24 mouse cellular contexts compared by ENCODE assay signal in genomic region chr5:101847323-101847722, GRCm38 (mm10).
DNase-seq lines count a peak whose midpoint lies in the region; ATAC-seq and TF ChIP-seq lines count a peak whose summit lies in the region.
"Had no signal": no experiment of that assay in that cellular context is flagged by ENCODE, and none has a peak within 500 bp of the region (broad histone marks: within the 10 kb centered on the region; RNA-seq: fewer than 3 reads in every experiment).

No protein-coding gene starts in this region.

- no peak for TF ChIP-seq POLR2A in ES-Bruce4 (IDR thresholded peaks at IDR 0.05; ENCODE audit: insufficient read depth, low read length)

- 91% methylated on average over 7 of the region's 7 CpGs for WGBS in hindbrain, postnatal 0 days
- WGBS in hindbrain, embryonic 12.5 days, result 88% methylated on average over 6 of the region's 7 CpGs
- 79% methylated on average over 7 of the region's 7 CpGs for WGBS in intestine, postnatal 0 days
- WGBS in forebrain, embryonic 10.5 days, result 86% methylated on average over 7 of the region's 7 CpGs
- WGBS in kidney, embryonic 15.5 days, result 85% methylated on average over 7 of the region's 7 CpGs

- no peak overlapping the region for H3K4me2 ChIP-seq in hindbrain, postnatal 0 days (ENCODE audit: low read depth, low read length)
- no peak overlapping the region for H3K4me2 ChIP-seq in hindbrain, embryonic 12.5 days (replicated peaks)
- H3K4me2 ChIP-seq in intestine, postnatal 0 days (replicated peaks; ENCODE audit: low read depth), result no peak overlapping the region
- H3K4me2 ChIP-seq in kidney, embryonic 15.5 days, result no peak overlapping the region
- H3K4me2 ChIP-seq: embryonic facial prominence, embryonic 15.5 days; forebrain, embryonic 15.5 days; heart, embryonic 13.5 days; hindbrain, embryonic 13.5 days had no signal

- no peak for TF ChIP-seq CTCF in hindbrain, postnatal 0 days (IDR thresholded peaks at IDR 0.05; ENCODE audit: low read depth)
- TF ChIP-seq CTCF in ES-Bruce4 (IDR thresholded peaks at IDR 0.05; ENCODE audit: low read depth, low read length), result no peak
- no peak for TF ChIP-seq CTCF in intestine, postnatal 0 days (IDR thresholded peaks at IDR 0.05; ENCODE audit: low read depth)

- H3K27me3 ChIP-seq in hindbrain, postnatal 0 days (ENCODE audit: insufficient read depth, low read length), result no peaks in the 10 kb centered on the region
- no peaks in the 10 kb centered on the region for H3K27me3 ChIP-seq in hindbrain, embryonic 12.5 days
- no peaks in the 10 kb centered on the region for H3K27me3 ChIP-seq in ES-Bruce4 (ENCODE audit: control insufficient read depth, insufficient read depth, low read length, poor library complexity, severe bottlenecking)
- no peaks in the 10 kb centered on the region for H3K27me3 ChIP-seq in intestine, postnatal 0 days (replicated peaks; ENCODE audit: control insufficient read depth, insufficient read depth, low read length)
- H3K27me3 ChIP-seq in forebrain, embryonic 10.5 days (ENCODE audit: poor library complexity, severe bottlenecking), result no peaks in the 10 kb centered on the region
- no peaks in the 10 kb centered on the region for H3K27me3 ChIP-seq in kidney, embryonic 15.5 days
- H3K27me3 ChIP-seq: CH12.LX; embryonic facial prominence, embryonic 15.5 days; forebrain, embryonic 15.5 days; heart, embryonic 13.5 days; hindbrain, embryonic 13.5 days; Patski had no signal

- peak; percentile 80 for TF ChIP-seq EP300 in ES-Bruce4 (IDR thresholded peaks at IDR 0.05; ENCODE audit: insufficient read depth, low read depth, low read length)

- intact Hi-C loops in heart, postnatal 14 days (cut with DNase I), result no loop called here

- H3K4me1 ChIP-seq in hindbrain, postnatal 0 days (ENCODE audit: insufficient read depth, low read length), result no peaks in the 10 kb centered on the region
- no peaks in the 10 kb centered on the region for H3K4me1 ChIP-seq in hindbrain, embryonic 12.5 days
- peaks cover 17% of the 10 kb centered on the region for H3K4me1 ChIP-seq in ES-Bruce4 (ENCODE audit: control insufficient read depth, insufficient read depth, low read length)
- no peaks in the 10 kb centered on the region for H3K4me1 ChIP-seq in intestine, postnatal 0 days (replicated peaks; ENCODE audit: control insufficient read depth, insufficient read depth, low read length)
- no peaks in the 10 kb centered on the region for H3K4me1 ChIP-seq in forebrain, embryonic 10.5 days
- no peaks in the 10 kb centered on the region for H3K4me1 ChIP-seq in kidney, embryonic 15.5 days
- H3K4me1 ChIP-seq: embryonic facial prominence, embryonic 15.5 days; forebrain, embryonic 15.5 days; heart, embryonic 13.5 days; hindbrain, embryonic 13.5 days had no signal

- no peaks in the 10 kb centered on the region for H3K9me3 ChIP-seq in hindbrain, postnatal 0 days (ENCODE audit: low read length)
- H3K9me3 ChIP-seq in hindbrain, embryonic 12.5 days (replicated peaks), result no peaks in the 10 kb centered on the region
- H3K9me3 ChIP-seq in ES-Bruce4 (replicated peaks; ENCODE audit: control insufficient read depth, insufficient read depth, low read length, poor library complexity, severe bottlenecking), result no peaks in the 10 kb centered on the region
- no peaks in the 10 kb centered on the region for H3K9me3 ChIP-seq in intestine, postnatal 0 days (ENCODE audit: control insufficient read depth)
- H3K9me3 ChIP-seq in forebrain, embryonic 10.5 days, result no peaks in the 10 kb centered on the region
- no peaks in the 10 kb centered on the region for H3K9me3 ChIP-seq in kidney, embryonic 15.5 days (replicated peaks)
- H3K9me3 ChIP-seq: embryonic facial prominence, embryonic 15.5 days; forebrain, embryonic 15.5 days; heart, embryonic 13.5 days; hindbrain, embryonic 13.5 days had no signal

- no peak overlapping the region for H3K27ac ChIP-seq in hindbrain, postnatal 0 days
- H3K27ac ChIP-seq in hindbrain, embryonic 12.5 days, result no peak overlapping the region
- H3K27ac ChIP-seq in ES-Bruce4 (ENCODE audit: insufficient read depth, low read length), result peak overlapping the region; percentile 68
- H3K27ac ChIP-seq in intestine, postnatal 0 days (ENCODE audit: low read depth, low read length), result peak overlapping the region; percentile 28; the same call in 1 of the 2 replicates
- no peak overlapping the region for H3K27ac ChIP-seq in forebrain, embryonic 10.5 days
- H3K27ac ChIP-seq in kidney, embryonic 15.5 days, result no peak overlapping the region
- H3K27ac ChIP-seq: embryonic facial prominence, embryonic 15.5 days; forebrain, embryonic 15.5 days; heart, adult 2 months; heart, embryonic 13.5 days; hindbrain, embryonic 13.5 days had no signal

- DNase-seq in hindbrain, postnatal 0 days (ENCODE audit: low spot score), result no peak
- peak; percentile 53 for DNase-seq in R1 (ENCODE audit: low read depth, low spot score)
- no peak for DNase-seq in forebrain, embryonic 10.5 days (ENCODE audit: extremely low spot score, low spot score)
- no peak for DNase-seq in heart, postnatal 14 days
- DNase-seq: adrenal gland, adult 2 months; adrenal gland, postnatal 25 days; cerebellum, adult 2 months; cerebellum, postnatal 10 days; embryo, embryonic 11 days; gastrocnemius, postnatal 10 days; heart, adult 2 months; heart, postnatal 4 days; kidney, adult 18-20 months had no signal

- H3K36me3 ChIP-seq in hindbrain, postnatal 0 days (ENCODE audit: insufficient read depth, low read length), result peaks cover 100% of the 10 kb centered on the region
- H3K36me3 ChIP-seq in hindbrain, embryonic 12.5 days, result peaks cover 100% of the 10 kb centered on the region
- H3K36me3 ChIP-seq in ES-Bruce4 (ENCODE audit: control insufficient read depth, insufficient read depth, low read length, poor library complexity, severe bottlenecking), result no peaks in the 10 kb centered on the region
- H3K36me3 ChIP-seq in intestine, postnatal 0 days (ENCODE audit: control insufficient read depth, insufficient read depth), result peaks cover 91% of the 10 kb centered on the region
- H3K36me3 ChIP-seq in forebrain, embryonic 10.5 days (replicated peaks), result peaks cover 100% of the 10 kb centered on the region
- peaks cover 100% of the 10 kb centered on the region for H3K36me3 ChIP-seq in kidney, embryonic 15.5 days

- H3K9ac ChIP-seq in hindbrain, postnatal 0 days (replicated peaks; ENCODE audit: low read length), result no peak overlapping the region
- no peak overlapping the region for H3K9ac ChIP-seq in hindbrain, embryonic 12.5 days
- no peak overlapping the region for H3K9ac ChIP-seq in ES-Bruce4 (ENCODE audit: low read depth, poor library complexity, severe bottlenecking)
- H3K9ac ChIP-seq in intestine, postnatal 0 days (ENCODE audit: low read depth, low read length), result no peak overlapping the region
- H3K9ac ChIP-seq in kidney, embryonic 15.5 days, result no peak overlapping the region
- H3K9ac ChIP-seq: embryonic facial prominence, embryonic 15.5 days; forebrain, embryonic 15.5 days; heart, embryonic 13.5 days; hindbrain, embryonic 13.5 days had no signal

- ATAC-seq in hindbrain, postnatal 0 days, result peak; percentile 28; the same call in 1 of the 2 replicates
- no peak for ATAC-seq in hindbrain, embryonic 12.5 days (ENCODE audit: low FRiP score)
- 0 out of 2 replicates have a peak, but pooled peaks have one; percentile 5 for ATAC-seq in intestine, postnatal 0 days
- no peak for ATAC-seq in kidney, embryonic 15.5 days (replicated peaks; ENCODE audit: low FRiP score)
- ATAC-seq: forebrain, embryonic 15.5 days; Patski had no signal

- no peak overlapping the region for H3K4me3 ChIP-seq in hindbrain, postnatal 0 days (ENCODE audit: low read length)
- no peak overlapping the region for H3K4me3 ChIP-seq in hindbrain, embryonic 12.5 days
- H3K4me3 ChIP-seq in ES-Bruce4 (ENCODE audit: low read depth, low read length), result peak overlapping the region; percentile 15; the same call in 1 of the 2 replicates
- no peak overlapping the region for H3K4me3 ChIP-seq in intestine, postnatal 0 days (ENCODE audit: low read depth, low read length)
- H3K4me3 ChIP-seq in forebrain, embryonic 10.5 days, result no peak overlapping the region
- H3K4me3 ChIP-seq in kidney, embryonic 15.5 days (replicated peaks), result no peak overlapping the region
- H3K4me3 ChIP-seq: embryonic facial prominence, embryonic 15.5 days; erythroblast, embryonic 14.5 days; forebrain, embryonic 15.5 days; heart, adult 2 months; heart, embryonic 13.5 days; hindbrain, embryonic 13.5 days had no signal

Comparison
In these comparisons a context has a peak if more than half of its experiments do, and no peak if none do; other contexts are left out.
1. ATAC-seq: peak in hindbrain, postnatal 0 days (single experiment) and intestine, postnatal 0 days (single experiment); none in hindbrain, embryonic 12.5 days (single experiment) and kidney, embryonic 15.5 days (single experiment).
2. H3K27ac ChIP-seq: peak in ES-Bruce4 (single experiment) and intestine, postnatal 0 days (single experiment); none in hindbrain, postnatal 0 days (single experiment), hindbrain, embryonic 12.5 days (single experiment), forebrain, embryonic 10.5 days (single experiment) and kidney, embryonic 15.5 days (single experiment).